In genomic region chr13:99527936-99528335, GRCm38 (mm10) we compare ENCODE assay signal across 14 mouse cellular contexts. TPM values are rescaled to one million over a fixed set of nuclear protein-coding genes. Genes with fewer than 3 reads are reported as not detected.
DNase-seq lines count a peak whose midpoint lies in the region; ATAC-seq and TF ChIP-seq lines count a peak whose summit lies in the region.
"Had no signal": no experiment of that assay in that cellular context is flagged by ENCODE, and none has a peak within 500 bp of the region (broad histone marks: within the 10 kb centered on the region; RNA-seq: fewer than 3 reads in every experiment).

No protein-coding gene starts in this region.

- no peaks in the 10 kb centered on the region for H3K4me1 ChIP-seq in embryonic facial prominence, embryonic 14.5 days (ENCODE audit: control insufficient read depth, insufficient read depth, low read length)
- H3K4me1 ChIP-seq in embryonic facial prominence, embryonic 10.5 days, result no peaks in the 10 kb centered on the region
- H3K4me1 ChIP-seq in stomach, embryonic 14.5 days (ENCODE audit: control insufficient read depth, insufficient read depth, low read length), result no peaks in the 10 kb centered on the region
- H3K4me1 ChIP-seq in stomach, postnatal 0 days (replicated peaks; ENCODE audit: control insufficient read depth, insufficient read depth), result no peaks in the 10 kb centered on the region
- no peaks in the 10 kb centered on the region for H3K4me1 ChIP-seq in forebrain, embryonic 10.5 days
- H3K4me1 ChIP-seq: embryonic facial prominence, embryonic 12.5 days; embryonic facial prominence, embryonic 15.5 days; forebrain, embryonic 13.5 days; forebrain, embryonic 15.5 days had no signal

- H3K27me3 ChIP-seq in embryonic facial prominence, embryonic 14.5 days (replicated peaks; ENCODE audit: control insufficient read depth, insufficient read depth, low read length), result no peaks in the 10 kb centered on the region
- H3K27me3 ChIP-seq in embryonic facial prominence, embryonic 10.5 days (replicated peaks; ENCODE audit: low read depth, poor library complexity, severe bottlenecking), result no peaks in the 10 kb centered on the region
- no peaks in the 10 kb centered on the region for H3K27me3 ChIP-seq in stomach, embryonic 14.5 days (ENCODE audit: control insufficient read depth, insufficient read depth, low read length)
- no peaks in the 10 kb centered on the region for H3K27me3 ChIP-seq in stomach, postnatal 0 days (ENCODE audit: control insufficient read depth, insufficient read depth, low read length)
- H3K27me3 ChIP-seq in forebrain, embryonic 10.5 days (ENCODE audit: poor library complexity, severe bottlenecking), result no peaks in the 10 kb centered on the region
- H3K27me3 ChIP-seq: embryonic facial prominence, embryonic 12.5 days; embryonic facial prominence, embryonic 15.5 days; forebrain, embryonic 13.5 days; forebrain, embryonic 15.5 days; Patski had no signal

- no peaks in the 10 kb centered on the region for H3K36me3 ChIP-seq in embryonic facial prominence, embryonic 14.5 days (ENCODE audit: control insufficient read depth, insufficient read depth, low read length)
- H3K36me3 ChIP-seq in embryonic facial prominence, embryonic 10.5 days (replicated peaks), result no peaks in the 10 kb centered on the region
- no peaks in the 10 kb centered on the region for H3K36me3 ChIP-seq in stomach, embryonic 14.5 days (ENCODE audit: control insufficient read depth, insufficient read depth, low read length)
- no peaks in the 10 kb centered on the region for H3K36me3 ChIP-seq in stomach, postnatal 0 days (ENCODE audit: control insufficient read depth, insufficient read depth, low read length)
- no peaks in the 10 kb centered on the region for H3K36me3 ChIP-seq in forebrain, embryonic 10.5 days (replicated peaks)
- H3K36me3 ChIP-seq: embryonic facial prominence, embryonic 12.5 days; embryonic facial prominence, embryonic 15.5 days; forebrain, embryonic 15.5 days had no signal

- H3K9ac ChIP-seq in embryonic facial prominence, embryonic 14.5 days (ENCODE audit: low read depth, low read length), result no peak overlapping the region
- no peak overlapping the region for H3K9ac ChIP-seq in stomach, embryonic 14.5 days (replicated peaks; ENCODE audit: low read depth, low read length)
- H3K9ac ChIP-seq in stomach, postnatal 0 days (ENCODE audit: low read length), result no peak overlapping the region
- H3K9ac ChIP-seq: embryonic facial prominence, embryonic 12.5 days; embryonic facial prominence, embryonic 15.5 days; forebrain, embryonic 13.5 days; forebrain, embryonic 15.5 days; forebrain, postnatal 0 days had no signal

- H3K4me2 ChIP-seq in embryonic facial prominence, embryonic 14.5 days (ENCODE audit: low read depth, low read length), result no peak overlapping the region
- H3K4me2 ChIP-seq in stomach, embryonic 14.5 days (replicated peaks; ENCODE audit: low read depth, low read length), result no peak overlapping the region
- H3K4me2 ChIP-seq in stomach, postnatal 0 days (replicated peaks; ENCODE audit: low read depth), result no peak overlapping the region
- H3K4me2 ChIP-seq: embryonic facial prominence, embryonic 12.5 days; embryonic facial prominence, embryonic 15.5 days; forebrain, embryonic 13.5 days; forebrain, embryonic 15.5 days had no signal

- H3K4me3 ChIP-seq in embryonic facial prominence, embryonic 14.5 days (ENCODE audit: low read depth, low read length), result no peak overlapping the region
- H3K4me3 ChIP-seq in embryonic facial prominence, embryonic 10.5 days, result no peak overlapping the region
- no peak overlapping the region for H3K4me3 ChIP-seq in stomach, embryonic 14.5 days (ENCODE audit: low read depth, low read length)
- H3K4me3 ChIP-seq in stomach, postnatal 0 days (ENCODE audit: low read depth, low read length), result no peak overlapping the region
- no peak overlapping the region for H3K4me3 ChIP-seq in forebrain, embryonic 10.5 days
- H3K4me3 ChIP-seq: embryonic facial prominence, embryonic 12.5 days; embryonic facial prominence, embryonic 15.5 days; erythroblast, embryonic 14.5 days; forebrain, embryonic 13.5 days; forebrain, embryonic 15.5 days had no signal

- H3K9me3 ChIP-seq in embryonic facial prominence, embryonic 14.5 days (ENCODE audit: control insufficient read depth, low read length), result no peaks in the 10 kb centered on the region
- no peaks in the 10 kb centered on the region for H3K9me3 ChIP-seq in embryonic facial prominence, embryonic 10.5 days
- no peaks in the 10 kb centered on the region for H3K9me3 ChIP-seq in stomach, embryonic 14.5 days (ENCODE audit: control insufficient read depth, low read depth, low read length)
- no peaks in the 10 kb centered on the region for H3K9me3 ChIP-seq in stomach, postnatal 0 days (ENCODE audit: control insufficient read depth, low read length)
- no peaks in the 10 kb centered on the region for H3K9me3 ChIP-seq in forebrain, embryonic 10.5 days
- H3K9me3 ChIP-seq: embryonic facial prominence, embryonic 12.5 days; embryonic facial prominence, embryonic 15.5 days; forebrain, embryonic 13.5 days; forebrain, embryonic 15.5 days had no signal

- TF ChIP-seq CTCF in stomach, postnatal 0 days (IDR thresholded peaks at IDR 0.05; ENCODE audit: low read depth), result no peak

- H3K27ac ChIP-seq in embryonic facial prominence, embryonic 14.5 days (replicated peaks; ENCODE audit: low read depth, low read length), result no peak overlapping the region
- no peak overlapping the region for H3K27ac ChIP-seq in embryonic facial prominence, embryonic 10.5 days (replicated peaks)
- H3K27ac ChIP-seq in stomach, embryonic 14.5 days (ENCODE audit: low read length), result 0 out of 2 replicates have a peak overlapping the region, but pooled peaks have one; percentile 12
- no peak overlapping the region for H3K27ac ChIP-seq in stomach, postnatal 0 days (replicated peaks)
- H3K27ac ChIP-seq in forebrain, embryonic 10.5 days, result no peak overlapping the region
- H3K27ac ChIP-seq: embryonic facial prominence, embryonic 12.5 days; embryonic facial prominence, embryonic 15.5 days; forebrain, embryonic 13.5 days; forebrain, embryonic 15.5 days had no signal

- TF ChIP-seq EP300 in stomach, postnatal 0 days (optimal IDR thresholded peaks at IDR 0.05), result no peak

- ATAC-seq in embryonic facial prominence, embryonic 14.5 days (ENCODE audit: low read depth), result no peak
- ATAC-seq in stomach, embryonic 14.5 days (ENCODE audit: insufficient number of reproducible peaks, insufficient read depth, low FRiP score, low read depth), result no peak
- no peak for ATAC-seq in stomach, postnatal 0 days (ENCODE audit: low FRiP score, low TSS enrichment)
- ATAC-seq: activated CD4-positive, CD25-positive, alpha-beta regulatory T cell, adult 4 months; forebrain, embryonic 13.5 days; forebrain, embryonic 15.5 days; forebrain, postnatal 0 days had no signal

- DNase-seq in embryonic facial prominence, embryonic 14.5 days (ENCODE audit: low spot score), result peak; percentile 61
- DNase-seq in embryonic facial prominence, embryonic 10.5 days (ENCODE audit: low spot score), result no peak
- DNase-seq in stomach, postnatal 0 days (ENCODE audit: low spot score), result no peak
- DNase-seq in forebrain, embryonic 10.5 days (ENCODE audit: extremely low spot score, low spot score), result no peak
- DNase-seq: embryo, embryonic 11 days; forebrain, postnatal 0 days had no signal

RNA-seq across cellular contexts. Expression of gene Map1b, which starts 11.6 kb away (rescaled TPM):
- 203 and 242 TPM in 2 replicates for polyA plus RNA-seq in embryonic facial prominence, embryonic 14.5 days (2014; fragmentation: Nextera tagmentation; extraction: Ambion mirVana)
- 288 and 317 TPM in 2 replicates for polyA plus RNA-seq in embryonic facial prominence, embryonic 10.5 days (2016; fragmentation: Nextera tagmentation; extraction: Ambion mirVana)
- polyA plus RNA-seq in stomach, embryonic 14.5 days (2014; fragmentation: Nextera tagmentation; extraction: Ambion mirVana), result 244 and 252 TPM in 2 replicates
- 54.1 and 63.8 TPM in 2 replicates for polyA plus RNA-seq in stomach, postnatal 0 days (2015; fragmentation: Nextera tagmentation; extraction: Ambion mirVana)
- polyA plus RNA-seq in forebrain, embryonic 10.5 days (2016; fragmentation: Nextera tagmentation; extraction: Ambion mirVana), result 403 and 460 TPM in 2 replicates
- polyA plus RNA-seq: erythroblast, embryonic 14.5 days had no signal
